Mouse (Mus musculus) liver, embryonic 12.5 days (tissue): ENCODE results near the gene Dnajc1. TPM values are rescaled to one million over a fixed set of nuclear protein-coding genes. Genes with fewer than 3 reads are reported as not detected.

Source experiments
- ATAC-seq: fragments of 200-750 bp; cut with Nextera tagmentation; 2 replicates; pipeline ENCODE4 v1.8.0; 2017; ENCODE audit warnings: moderate number of reproducible peaks, mild to moderate bottlenecking, moderate library complexity
- H3K27ac ChIP-seq: fragments of 300-500 bp; sonication (generic); 2 replicates; pipeline ENCODE4 v1.5.1; 2016; ENCODE audit warnings: mild to moderate bottlenecking
- H3K27me3 ChIP-seq: fragments of 300-500 bp; sonication (generic); replicated peaks from 2 replicates; pipeline ENCODE4 v1.6.1; 2016; ENCODE audit warnings: mild to moderate bottlenecking, moderate library complexity
- H3K36me3 ChIP-seq: fragments of 300-500 bp; sonication (generic); 2 replicates; pipeline ENCODE4 v1.6.1; 2016; ENCODE audit warnings: mild to moderate bottlenecking, moderate library complexity
- H3K4me1 ChIP-seq: fragments of 300-500 bp; sonication (generic); 2 replicates; pipeline ENCODE4 v1.6.1; 2016
- H3K4me2 ChIP-seq: fragments of 300-500 bp; sonication (generic); 2 replicates; pipeline ENCODE4 v1.6.1; 2016; ENCODE audit warnings: mild to moderate bottlenecking, moderate library complexity
- H3K4me3 ChIP-seq: fragments of 300-500 bp; sonication (generic); 2 replicates; pipeline ENCODE4 v1.5.1; 2016; ENCODE audit warnings: mild to moderate bottlenecking, moderate library complexity
- H3K9ac ChIP-seq: fragments of 300-500 bp; sonication (generic); 2 replicates; pipeline ENCODE4 v1.6.1; 2016; ENCODE audit warnings: mild to moderate bottlenecking, moderate library complexity
- H3K9me3 ChIP-seq: fragments of 300-500 bp; sonication (generic); replicated peaks from 2 replicates; pipeline ENCODE4 v1.6.1; 2016; ENCODE audit warnings: mild to moderate bottlenecking, moderate library complexity
- WGBS: fragments of 180-500 bp; shearing (Covaris S2); methylation state at CpG from one replicate; pipeline ENCODE4 v1.1.7; 2016; ENCODE audit not compliant: insufficient replicate concordance; 5-methylcytosine and 5-hydroxymethylcytosine counted together
- polyA plus RNA-seq: library from polyadenylated mRNA; unstranded; fragments of >200 nt; fragmentation: Nextera tagmentation; extraction: Ambion mirVana; gene quantifications from 2 replicates; pipeline ENCODE4 v1.2.1, GENCODE M21; 2016

Dnajc1 gene
- 14.2 and 15.0 TPM in 2 replicates for polyA plus RNA-seq

- Histone ChIP-seq H3K27me3 (no peaks in the 10 kb centered on the region), H3K4me2 (peak within 1 kb of the TSS; percentile 88), H3K9me3 (no peaks in the 10 kb centered on the region), H3K9ac (peak within 1 kb of the TSS; percentile 90), H3K36me3 (no peaks in the 10 kb centered on the region), H3K4me3 (peak within 1 kb of the TSS; percentile 93), H3K4me1 (peaks cover 26% of the 10 kb centered on the region), H3K27ac (peak within 1 kb of the TSS; percentile 94)
- ATAC-seq = peak; percentile 100
- WGBS = under 1% methylated on average over 67 of the region's 69 CpGs
Observed at GRCm38 (mm10) chr2:18392331-18393021, at the start of gene Dnajc1. Gene Dnajc1, minus strand, starts transcription at chr2:18392830.

GRCm38 (mm10) chr2:18441871-18442270 lies 49.2 kb upstream of the Dnajc1 start:
- Histone ChIP-seq H3K4me2 (no peak overlapping the region), H3K4me1 (no peaks in the 10 kb centered on the region), H3K9ac (no peak overlapping the region), H3K27ac (no peak overlapping the region), H3K36me3 (no peaks in the 10 kb centered on the region), H3K4me3 (no peak overlapping the region), H3K27me3 (no peaks in the 10 kb centered on the region), H3K9me3 (no peaks in the 10 kb centered on the region)
- 57% methylated on average over 6 of the region's 6 CpGs for WGBS
- no peak for ATAC-seq

- Histone ChIP-seq H3K4me2 (no peak overlapping the region), H3K9me3 (no peaks in the 10 kb centered on the region), H3K36me3 (no peaks in the 10 kb centered on the region), H3K27ac (no peak overlapping the region), H3K27me3 (no peaks in the 10 kb centered on the region), H3K9ac (no peak overlapping the region), H3K4me1 (no peaks in the 10 kb centered on the region), H3K4me3 (no peak overlapping the region)
- no peak for ATAC-seq
- WGBS = 54% methylated on average over 3 of the region's 3 CpGs
Observed at GRCm38 (mm10) chr2:18415242-18415641, 22.6 kb upstream of the Dnajc1 start.

- Histone ChIP-seq H3K4me2 (no peak overlapping the region), H3K27ac (no peak overlapping the region), H3K36me3 (no peaks in the 10 kb centered on the region), H3K9me3 (no peaks in the 10 kb centered on the region), H3K9ac (no peak overlapping the region), H3K4me1 (no peaks in the 10 kb centered on the region), H3K27me3 (no peaks in the 10 kb centered on the region), H3K4me3 (no peak overlapping the region)
- WGBS = 64% methylated on average over 1 of the region's 1 CpGs
- ATAC-seq = no peak
Observed at GRCm38 (mm10) chr2:18403679-18404078, 11.0 kb upstream of the Dnajc1 start.

- no peak overlapping the region for H3K27ac ChIP-seq
- H3K9ac ChIP-seq = no peak overlapping the region
- H3K4me3 ChIP-seq = no peak overlapping the region
- 40% methylated on average over 2 of the region's 2 CpGs for WGBS
- H3K9me3 ChIP-seq = no peaks in the 10 kb centered on the region
- no peak for ATAC-seq
- H3K4me1 ChIP-seq = no peaks in the 10 kb centered on the region
- no peak overlapping the region for H3K4me2 ChIP-seq
- H3K27me3 ChIP-seq = no peaks in the 10 kb centered on the region
- no peaks in the 10 kb centered on the region for H3K36me3 ChIP-seq
Observed at GRCm38 (mm10) chr2:18401771-18402170, 9.1 kb upstream of the Dnajc1 start.

- peaks cover 25% of the 10 kb centered on the region for H3K4me1 ChIP-seq
- 58% methylated on average over 2 of the region's 2 CpGs for WGBS
- H3K27me3 ChIP-seq = no peaks in the 10 kb centered on the region
- no peaks in the 10 kb centered on the region for H3K36me3 ChIP-seq
- H3K27ac ChIP-seq = peak overlapping the region; percentile 94
- H3K9ac ChIP-seq = peak overlapping the region; percentile 90
- no peaks in the 10 kb centered on the region for H3K9me3 ChIP-seq
- H3K4me2 ChIP-seq = peak overlapping the region; percentile 88
- H3K4me3 ChIP-seq = peak overlapping the region; percentile 93
- no peak for ATAC-seq
Observed at GRCm38 (mm10) chr2:18393022-18393519, 441 bp upstream of the Dnajc1 start.

- peaks cover 31% of the 10 kb centered on the region for H3K4me1 ChIP-seq
- peak overlapping the region; percentile 90 for H3K9ac ChIP-seq
- no peaks in the 10 kb centered on the region for H3K27me3 ChIP-seq
- H3K36me3 ChIP-seq = no peaks in the 10 kb centered on the region
- no peak for ATAC-seq
- peak overlapping the region; percentile 94 for H3K27ac ChIP-seq
- peak overlapping the region; percentile 88 for H3K4me2 ChIP-seq
- H3K4me3 ChIP-seq = peak overlapping the region; percentile 93
- H3K9me3 ChIP-seq = no peaks in the 10 kb centered on the region
- WGBS = 0% methylated on average over 11 of the region's 11 CpGs
Observed at GRCm38 (mm10) chr2:18391861-18392260, 769 bp downstream of the Dnajc1 start.

GRCm38 (mm10) chr2:18389631-18390030 lies 3.0 kb downstream of the Dnajc1 start:
- no peak overlapping the region for H3K27ac ChIP-seq
- ATAC-seq = no peak
- H3K36me3 ChIP-seq = no peaks in the 10 kb centered on the region
- peaks cover 31% of the 10 kb centered on the region for H3K4me1 ChIP-seq
- H3K4me3 ChIP-seq = no peak overlapping the region
- H3K9me3 ChIP-seq = no peaks in the 10 kb centered on the region
- no peaks in the 10 kb centered on the region for H3K27me3 ChIP-seq
- H3K4me2 ChIP-seq = no peak overlapping the region
- H3K9ac ChIP-seq = no peak overlapping the region
- WGBS = 42% methylated on average over 1 of the region's 1 CpGs

- no peak for ATAC-seq
Observed at GRCm38 (mm10) chr2:18381662-18382061, 11.0 kb downstream of the Dnajc1 start.

GRCm38 (mm10) chr2:18372400-18373182 lies 20.0 kb downstream of the Dnajc1 start:
- Histone ChIP-seq H3K27me3 (no peaks in the 10 kb centered on the region), H3K27ac (no peak overlapping the region), H3K9ac (no peak overlapping the region), H3K36me3 (no peaks in the 10 kb centered on the region), H3K4me3 (no peak overlapping the region), H3K9me3 (no peaks in the 10 kb centered on the region), H3K4me2 (no peak overlapping the region), H3K4me1 (peaks cover 15% of the 10 kb centered on the region; the same call in 1 of the 2 replicates)
- ATAC-seq = no peak
- 38% methylated on average over 11 of the region's 11 CpGs for WGBS

More at GRCm38 (mm10) chr2:18381662-18382061, 11.0 kb downstream of the Dnajc1 start:
- Histone ChIP-seq H3K27ac (no peak overlapping the region), H3K4me3 (no peak overlapping the region), H3K9me3 (no peaks in the 10 kb centered on the region), H3K4me2 (no peak overlapping the region), H3K4me1 (no peaks in the 10 kb centered on the region), H3K9ac (no peak overlapping the region), H3K27me3 (no peaks in the 10 kb centered on the region), H3K36me3 (no peaks in the 10 kb centered on the region)

GRCm38 (mm10) chr2:18370794-18371498 lies 21.7 kb downstream of the Dnajc1 start:
- Histone ChIP-seq H3K27me3 (no peaks in the 10 kb centered on the region), H3K36me3 (peaks cover 1% of the 10 kb centered on the region), H3K9ac (no peak overlapping the region), H3K27ac (no peak overlapping the region), H3K4me3 (no peak overlapping the region), H3K4me2 (no peak overlapping the region), H3K9me3 (no peaks in the 10 kb centered on the region), H3K4me1 (peaks cover 15% of the 10 kb centered on the region; the same call in 1 of the 2 replicates)
- WGBS = 57% methylated on average over 4 of the region's 4 CpGs
- no peak for ATAC-seq

- no peak overlapping the region for H3K27ac ChIP-seq
- H3K4me1 ChIP-seq = no peaks in the 10 kb centered on the region
- H3K36me3 ChIP-seq = peaks cover 6% of the 10 kb centered on the region
- no peak overlapping the region for H3K9ac ChIP-seq
- no peaks in the 10 kb centered on the region for H3K9me3 ChIP-seq
- no peaks in the 10 kb centered on the region for H3K27me3 ChIP-seq
- H3K4me3 ChIP-seq = no peak overlapping the region
- ATAC-seq = no peak
- H3K4me2 ChIP-seq = no peak overlapping the region
- 71% methylated on average over 1 of the region's 1 CpGs for WGBS
Observed at GRCm38 (mm10) chr2:18364402-18364801, 28.2 kb downstream of the Dnajc1 start.
